Mouse (Mus musculus) MEL (cell line): ENCODE results near the gene Unc13b. TPM values are rescaled to one million over a fixed set of nuclear protein-coding genes. Genes with fewer than 3 reads are reported as not detected.

Source experiments
- DNase-seq: peaks from one replicate; pipeline ENCODE4 v3.0.0; 2011; ENCODE audit warnings: low read depth, low spot score
- H3K27ac ChIP-seq: 2 replicates; pipeline ENCODE4 v1.5.1; 2012; ENCODE audit warnings: low read depth, mild to moderate bottlenecking, control low read depth, low read length, moderate library complexity; ENCODE audit not compliant: control insufficient read depth
- H3K27me3 ChIP-seq, 2 experiments: fragments of 150-350 bp in 1 of 2; sonication (generic) in 1 of 2; 2 replicates each; pipeline ENCODE4 v1.6.1; 2012; ENCODE audit warnings: low read length in 2 of 2, mild to moderate bottlenecking in 2 of 2, improper control_type of control experiment in 1 of 2, moderate library complexity in 1 of 2; ENCODE audit not compliant: insufficient read depth in 2 of 2, control insufficient read depth in 1 of 2
- H3K36me3 ChIP-seq, 2 experiments: 2 replicates each; pipeline ENCODE4 v1.6.1; 2012 to 2014; ENCODE audit warnings: low read length in 2 of 2, improper control_type of control experiment in 1 of 2, inconsistent platforms in 1 of 2, mild to moderate bottlenecking in 1 of 2; ENCODE audit not compliant: insufficient read depth in 2 of 2, control insufficient read depth in 1 of 2
- H3K4me1 ChIP-seq, 2 experiments: fragments of 150-350 bp in 1 of 2; sonication (generic) in 1 of 2; 2 replicates each; pipeline ENCODE4 v1.6.1; 2012; ENCODE audit warnings: low read length in 2 of 2, improper control_type of control experiment in 1 of 2, mild to moderate bottlenecking in 1 of 2; ENCODE audit not compliant: insufficient read depth in 2 of 2, control insufficient read depth in 1 of 2
- H3K4me3 ChIP-seq, 2 experiments: fragments of 150-350 bp in 1 of 2; sonication (generic) in 1 of 2; 2 replicates each; pipeline ENCODE4 v1.5.1; 2012; ENCODE audit warnings: low read depth in 2 of 2, low read length in 2 of 2, mild to moderate bottlenecking in 2 of 2, moderate library complexity in 2 of 2, control low read depth in 1 of 2, improper control_type of control experiment in 1 of 2; ENCODE audit not compliant: control insufficient read depth in 1 of 2, insufficient read depth in 1 of 2
- H3K79me2 ChIP-seq: 2 replicates; pipeline ENCODE4 v1.6.1; 2012; ENCODE audit warnings: mild to moderate bottlenecking, low read length, moderate library complexity; ENCODE audit not compliant: control insufficient read depth, poor library complexity, insufficient read depth
- H3K9ac ChIP-seq: 2 replicates; pipeline ENCODE4 v1.6.1; 2012; ENCODE audit warnings: low read depth, mild to moderate bottlenecking, control low read depth, low read length, moderate library complexity; ENCODE audit not compliant: control insufficient read depth, poor library complexity, severe bottlenecking
- H3K9me3 ChIP-seq: fragments of 150-350 bp; sonication (generic); replicated peaks from 2 replicates; pipeline ENCODE4 v1.6.1; 2012; ENCODE audit warnings: mild to moderate bottlenecking, low read length, improper control_type of control experiment, moderate library complexity; ENCODE audit not compliant: insufficient read depth
- CHD1 ChIP-seq: IDR thresholded peaks from 2 replicates; pipeline ENCODE4 v1.6.1; 2012; ENCODE audit warnings: low read depth, mild to moderate bottlenecking, inconsistent platforms, low read length, improper control_type of control experiment
- CHD2 ChIP-seq: IDR thresholded peaks from 2 replicates; pipeline ENCODE4 v1.6.1; 2011; ENCODE audit warnings: low read length, improper control_type of control experiment
- E2F4 ChIP-seq: IDR thresholded peaks from 2 replicates; pipeline ENCODE4 v1.6.1; 2011; ENCODE audit warnings: low read depth, low read length, improper control_type of control experiment, borderline replicate concordance
- ELF1 ChIP-seq: IDR thresholded peaks from 2 replicates; pipeline ENCODE4 v1.6.1; 2014; ENCODE audit warnings: low read depth, mild to moderate bottlenecking, inconsistent platforms, low read length, improper control_type of control experiment, moderate library complexity
- HCFC1 ChIP-seq: IDR thresholded peaks from 2 replicates; pipeline ENCODE4 v1.6.1; 2012; ENCODE audit warnings: low read depth, mild to moderate bottlenecking, inconsistent platforms, low read length, improper control_type of control experiment, moderate library complexity
- JUND ChIP-seq: IDR thresholded peaks from 2 replicates; pipeline ENCODE4 v1.6.1; 2011; ENCODE audit warnings: low read depth, mild to moderate bottlenecking, improper control_type of control experiment, low read length
- KAT2A ChIP-seq: conservative IDR thresholded peaks from 2 replicates; pipeline ENCODE4 v1.6.1; 2012; ENCODE audit warnings: low read depth, low read length, improper control_type of control experiment, inconsistent platforms
- MAFK ChIP-seq: IDR thresholded peaks from 2 replicates; pipeline ENCODE4 v1.6.1; 2011; ENCODE audit warnings: low read depth, mild to moderate bottlenecking, low read length, improper control_type of control experiment, borderline replicate concordance
- MAX ChIP-seq: IDR thresholded peaks from 2 replicates; pipeline ENCODE4 v1.6.1; 2011; ENCODE audit warnings: low read length, improper control_type of control experiment
- MXI1 ChIP-seq: IDR thresholded peaks from 2 replicates; pipeline ENCODE4 v1.6.1; 2011; ENCODE audit warnings: mild to moderate bottlenecking, low read depth, low read length, improper control_type of control experiment
- MYC ChIP-seq: IDR thresholded peaks from 2 replicates; pipeline ENCODE4 v1.6.1; 2011; ENCODE audit warnings: low read depth, mild to moderate bottlenecking, low read length, improper control_type of control experiment, moderate library complexity
- NRF1 ChIP-seq: IDR thresholded peaks from 2 replicates; pipeline ENCODE4 v1.6.1; 2014; ENCODE audit warnings: low read depth, mild to moderate bottlenecking, inconsistent platforms, low read length, improper control_type of control experiment, moderate library complexity; ENCODE audit not compliant: poor library complexity, insufficient read depth, severe bottlenecking
- POLR2A ChIP-seq, 2 experiments: IDR thresholded peaks; 2 replicates each; pipeline ENCODE4 v1.6.1; 2011 to 2012; ENCODE audit warnings: low read length in 2 of 2, mild to moderate bottlenecking in 2 of 2, control low read depth in 1 of 2, improper control_type of control experiment in 1 of 2, low read depth in 1 of 2, moderate library complexity in 1 of 2; ENCODE audit not compliant: control insufficient read depth in 1 of 2, insufficient read depth in 1 of 2, poor library complexity in 1 of 2
- SMC3 ChIP-seq: IDR thresholded peaks from 2 replicates; pipeline ENCODE4 v1.6.1; 2011; ENCODE audit warnings: low read depth, low read length, improper control_type of control experiment
- TAL1 ChIP-seq: IDR thresholded peaks from 2 replicates; pipeline ENCODE4 v1.6.1; 2012; ENCODE audit warnings: mild to moderate bottlenecking, inconsistent platforms, low read length, moderate library complexity, mixed read lengths
- TCF12 ChIP-seq: IDR thresholded peaks from 2 replicates; pipeline ENCODE4 v1.6.1; 2014; ENCODE audit warnings: low read depth, mild to moderate bottlenecking, inconsistent platforms, low read length, improper control_type of control experiment, moderate library complexity
- UBTF ChIP-seq: IDR thresholded peaks from 2 replicates; pipeline ENCODE4 v1.6.1; 2012; ENCODE audit warnings: low read depth, mild to moderate bottlenecking, inconsistent platforms, low read length, improper control_type of control experiment, moderate library complexity, borderline replicate concordance; ENCODE audit not compliant: insufficient read depth
- USF2 ChIP-seq, 2 experiments: IDR thresholded peaks; 2 replicates each; pipeline ENCODE4 v1.6.1; 2011 to 2012; ENCODE audit warnings: improper control_type of control experiment in 2 of 2, low read length in 2 of 2, borderline replicate concordance in 1 of 2, inconsistent platforms in 1 of 2, low read depth in 1 of 2, mild to moderate bottlenecking in 1 of 2; ENCODE audit not compliant: insufficient read depth in 1 of 2
- polyA plus RNA-seq, 2 experiments: library from polyadenylated mRNA; stranded (reverse) in 1 of 2; unstranded in 1 of 2; fragments of >175 nt in 1 of 2; fragments of >200 nt in 1 of 2; gene quantifications; 2 replicates each; pipeline versions ENCODE4 v1.2.1 to v1.2.4; 2012; ENCODE audit warnings: low replicate concordance in 2 of 2, low read depth in 1 of 2; ENCODE audit not compliant: insufficient read length in 2 of 2, insufficient read depth in 1 of 2, missing spikeins in 1 of 2
- total RNA-seq: library from RNA; depleted of rRNA; stranded (reverse); fragments of 300-350 nt; gene quantifications from 2 replicates; pipeline ENCODE4 v1.2.3, GENCODE M21; 2012

The Unc13b gene
- total and polyA plus RNA-seq, 3 experiments = 5.4 to 9.6 TPM; not detected in 1

DNA sequence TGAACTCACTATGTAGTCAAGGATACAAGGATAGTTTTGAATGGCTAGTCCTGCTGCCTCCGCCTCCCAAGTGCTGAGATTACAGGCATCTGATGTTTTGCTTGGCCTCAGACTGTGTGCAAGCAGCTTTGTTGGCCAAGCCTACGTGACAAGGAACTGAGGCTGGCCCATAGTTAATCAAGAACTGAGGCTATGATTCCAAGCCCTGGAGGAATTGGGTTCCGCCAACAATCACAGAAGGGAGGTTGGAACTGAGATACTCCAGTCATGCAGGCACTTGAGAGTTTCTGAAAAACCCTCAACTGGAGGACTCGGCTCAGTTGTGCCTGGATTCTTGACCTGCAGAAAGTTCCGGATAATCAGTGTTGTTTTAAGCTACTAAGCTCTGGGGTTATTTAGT lies 1.1 kb upstream of the Unc13b start:
- Histone ChIP-seq H3K4me1 (peaks cover 3 to 7% of the 10 kb centered on the region in 2 experiments; a peak in 3 of 4 replicates), H3K27me3 (no peaks in the 10 kb centered on the region), H3K27ac (no peak overlapping the region), H3K79me2 (no peaks in the 10 kb centered on the region; the same call in 1 of the 2 replicates), H3K36me3 (peaks cover 0 to 10% of the 10 kb centered on the region in 2 experiments; a peak in 2 of 4 replicates), H3K4me3 (no peak overlapping the region), H3K9me3 (no peaks in the 10 kb centered on the region), H3K9ac (no peak overlapping the region)
- DNase-seq = no peak
- TF ChIP-seq ELF1 = no peak

DNA sequence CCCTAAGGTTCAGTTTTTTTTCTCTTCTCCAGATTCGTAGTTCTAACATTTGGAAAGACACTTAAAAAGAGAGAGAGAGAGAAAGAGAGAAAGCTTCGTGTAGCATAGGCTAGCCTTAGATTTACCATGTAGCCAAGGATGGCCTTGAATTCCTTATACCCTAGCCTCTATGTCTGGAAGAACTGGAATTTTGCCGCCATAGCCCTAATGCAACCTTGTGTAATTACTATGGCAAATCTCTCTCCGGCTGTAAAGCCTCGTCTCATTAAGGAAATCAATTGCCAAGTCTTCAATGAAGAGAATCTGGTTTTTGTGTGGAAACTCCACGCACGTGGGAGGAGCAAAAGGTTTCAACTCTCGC lies 381 bp upstream of the Unc13b start:
- H3K27ac ChIP-seq = no peak overlapping the region
- H3K9ac ChIP-seq = peak overlapping the region; percentile 19; the same call in 1 of the 2 replicates
- H3K4me1 ChIP-seq = peaks cover 3 to 7% of the 10 kb centered on the region in 2 experiments; a peak in 3 of 4 replicates
- H3K9me3 ChIP-seq = no peaks in the 10 kb centered on the region
- TF ChIP-seq MAX = peak; percentile 8; the same call in 1 of the 2 replicates
- TF ChIP-seq UBTF = no peak
- no peak for DNase-seq
- H3K36me3 ChIP-seq = peaks cover 0 to 10% of the 10 kb centered on the region in 2 experiments; a peak in 2 of 4 replicates
- H3K79me2 ChIP-seq = no peaks in the 10 kb centered on the region; the same call in 1 of the 2 replicates
- no peaks in the 10 kb centered on the region for H3K27me3 ChIP-seq
- peak overlapping the region; percentile 35 to 36 for H3K4me3 ChIP-seq

DNA sequence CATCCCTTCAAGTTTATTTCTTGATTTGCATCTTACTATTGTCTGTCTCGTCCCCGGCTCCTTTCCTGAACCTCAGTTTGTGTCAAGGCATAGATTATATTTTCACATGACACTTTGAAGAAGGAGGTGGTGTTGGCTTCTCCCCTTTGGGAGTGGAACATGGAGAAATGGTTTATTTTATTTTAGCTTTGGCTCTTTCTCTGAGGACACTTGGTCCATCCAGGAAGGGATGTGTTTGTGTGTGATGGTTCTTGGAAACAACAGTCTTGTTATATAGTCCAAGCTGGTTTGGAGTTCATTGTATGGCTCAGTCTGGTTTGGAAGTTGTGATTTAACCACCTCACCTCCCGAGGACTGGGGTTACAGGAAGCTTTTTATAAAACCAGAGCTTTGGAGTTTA lies 944 bp downstream of the Unc13b start:
- Histone ChIP-seq H3K36me3 (peaks cover 0 to 10% of the 10 kb centered on the region in 2 experiments; a peak in 2 of 4 replicates), H3K9me3 (no peaks in the 10 kb centered on the region), H3K79me2 (no peaks in the 10 kb centered on the region; the same call in 1 of the 2 replicates), H3K9ac (peak overlapping the region; percentile 86), H3K4me1 (peaks cover 3 to 7% of the 10 kb centered on the region in 2 experiments; a peak in 3 of 4 replicates), H3K4me3 (peak overlapping the region; percentile 77 to 82), H3K27ac (no peak overlapping the region), H3K27me3 (no peaks in the 10 kb centered on the region)
- TF ChIP-seq HCFC1 (no peak), JUND (no peak), USF2 (IDR thresholded peaks at IDR 0.05; ENCODE audit: borderline replicate concordance in 1 of 2, insufficient read depth in 1 of 2, low read depth in 1 of 2, low read length in 2 of 2) (no peak), KAT2A (no peak), MYC (no peak), CHD2 (no peak), POLR2A (IDR thresholded peaks at IDR 0.05; ENCODE audit: control insufficient read depth in 1 of 2, insufficient read depth in 1 of 2, low read depth in 1 of 2, low read length in 2 of 2, poor library complexity in 1 of 2) (no peak), CHD1 (no peak), SMC3 (no peak), E2F4 (no peak), MAFK (no peak), NRF1 (no peak), MXI1 (no peak), TCF12 (no peak), TAL1 (no peak)
- no peak for DNase-seq
